Mouse (Mus musculus): ENCODE data around the gene Nr1d1. TPM values are rescaled to one million over a fixed set of nuclear protein-coding genes. Genes with fewer than 3 reads are reported as not detected.

Nr1d1 gene
- polyA plus RNA-seq, 1 experiment from 2014 or later: 3.0 TPM

DNA sequence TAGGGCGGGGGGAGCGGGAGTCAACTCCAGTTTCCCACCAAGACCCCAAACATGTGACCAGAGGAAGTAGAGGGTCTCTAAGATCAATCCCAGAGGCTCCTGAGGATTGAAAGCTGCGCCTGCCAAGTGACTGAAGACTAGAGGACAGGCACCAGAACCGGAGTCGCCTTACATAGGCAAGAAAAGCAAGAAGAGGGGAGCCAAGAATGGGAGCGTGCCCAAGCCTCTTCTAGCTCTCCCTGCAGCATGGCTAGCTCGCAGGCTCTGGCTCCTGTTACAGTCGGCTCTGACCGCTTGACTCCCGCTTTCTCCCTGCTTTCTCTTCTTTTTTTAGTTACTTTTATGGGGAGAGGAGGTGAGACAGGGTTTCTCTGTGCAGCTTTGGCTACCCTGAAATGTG, 10.1 kb upstream of the Nr1d1 start:
- Histone ChIP-seq H3K27ac (replicated peaks; ENCODE audit: low read depth, low read length) (0 out of 2 replicates have a peak overlapping the region, but pooled peaks have one; percentile 32), H3K9me3 (ENCODE audit: control insufficient read depth, low read length) (no peaks in the 10 kb centered on the region), H3K27me3 (ENCODE audit: control insufficient read depth, insufficient read depth, low read length) (no peaks in the 10 kb centered on the region), H3K4me3 (replicated peaks; ENCODE audit: low read depth, low read length) (no peak overlapping the region), H3K36me3 (ENCODE audit: control insufficient read depth, insufficient read depth, low read length) (no peaks in the 10 kb centered on the region), H3K9ac (replicated peaks; ENCODE audit: low read length) (no peak overlapping the region), H3K4me2 (ENCODE audit: low read length) (no peak overlapping the region), H3K4me1 (ENCODE audit: control insufficient read depth, insufficient read depth, low read length) (peaks cover 47% of the 10 kb centered on the region)
- ATAC-seq (ENCODE audit: low FRiP score, low TSS enrichment) (no peak), DNase-seq (no peak)
- WGBS: 68% methylated on average over 9 of the region's 10 CpGs

DNA sequence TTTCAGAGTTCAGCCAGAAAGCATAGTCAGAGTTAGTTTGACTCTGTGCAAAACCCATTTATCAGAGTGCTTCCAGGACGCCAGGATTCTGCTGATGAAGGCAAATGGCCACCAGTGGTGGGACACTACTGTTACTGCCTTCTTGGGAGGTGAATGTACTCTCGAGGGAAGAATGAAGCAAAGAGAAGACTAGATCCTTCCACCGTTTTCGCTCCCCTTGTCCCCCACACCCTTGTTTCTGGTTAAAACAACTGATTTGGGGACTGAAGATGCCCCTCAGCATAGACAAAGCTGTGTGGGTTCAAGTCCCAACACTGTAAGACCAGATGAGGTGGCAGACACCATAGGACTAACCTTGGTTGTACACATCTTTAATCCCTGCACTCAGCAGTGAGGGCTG, 9.0 kb upstream of the Nr1d1 start:
- DNase-seq: no peak
- H3K4me2 ChIP-seq (ENCODE audit: low read length): no peak overlapping the region
- no peak for ATAC-seq (ENCODE audit: low FRiP score, low TSS enrichment)
- H3K27ac ChIP-seq (replicated peaks; ENCODE audit: low read depth, low read length): no peak overlapping the region
- no peaks in the 10 kb centered on the region for H3K36me3 ChIP-seq (ENCODE audit: control insufficient read depth, insufficient read depth, low read length)
- H3K9ac ChIP-seq (replicated peaks; ENCODE audit: low read length): no peak overlapping the region
- H3K4me3 ChIP-seq (replicated peaks; ENCODE audit: low read depth, low read length): no peak overlapping the region
- peaks cover 42% of the 10 kb centered on the region for H3K4me1 ChIP-seq (ENCODE audit: control insufficient read depth, insufficient read depth, low read length)
- H3K27me3 ChIP-seq (ENCODE audit: control insufficient read depth, insufficient read depth, low read length): no peaks in the 10 kb centered on the region
- WGBS: 78% methylated on average over 4 of the region's 4 CpGs
- H3K9me3 ChIP-seq (ENCODE audit: control insufficient read depth, low read length): no peaks in the 10 kb centered on the region

DNA sequence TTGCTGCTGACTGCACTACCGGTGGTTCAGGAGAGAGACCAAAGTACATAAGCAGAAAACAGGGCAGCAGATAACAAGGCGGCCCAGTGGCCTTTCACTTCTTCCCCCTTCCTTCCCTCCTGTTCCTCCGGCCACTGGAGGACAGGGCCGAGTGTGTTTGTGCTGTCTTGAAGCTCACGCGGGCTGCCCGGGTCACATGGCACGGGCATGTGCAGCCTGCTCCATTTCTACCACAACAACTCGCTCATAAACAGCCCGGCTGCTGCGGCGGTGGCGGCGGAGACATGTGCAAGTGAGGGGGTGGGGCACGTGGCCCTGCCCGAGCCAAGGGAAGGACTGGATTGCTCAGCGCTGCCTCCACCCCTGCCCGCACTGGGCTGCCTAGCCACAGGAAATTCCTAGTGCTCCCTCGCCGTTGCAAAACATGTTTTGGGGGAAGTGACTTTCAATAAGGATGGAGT, 8.1 kb upstream of the Nr1d1 start:
- DNase-seq (peak; percentile 78), ATAC-seq (ENCODE audit: low FRiP score, low TSS enrichment) (0 out of 2 replicates have a peak, but pooled peaks have one; percentile 32)
- Histone ChIP-seq H3K27ac (replicated peaks; ENCODE audit: low read depth, low read length) (peak overlapping the region; percentile 65), H3K4me1 (ENCODE audit: control insufficient read depth, insufficient read depth, low read length) (peaks cover 42% of the 10 kb centered on the region), H3K4me3 (replicated peaks; ENCODE audit: low read depth, low read length) (no peak overlapping the region), H3K9ac (replicated peaks; ENCODE audit: low read length) (no peak overlapping the region), H3K27me3 (ENCODE audit: control insufficient read depth, insufficient read depth, low read length) (no peaks in the 10 kb centered on the region), H3K36me3 (ENCODE audit: control insufficient read depth, insufficient read depth, low read length) (no peaks in the 10 kb centered on the region), H3K9me3 (ENCODE audit: control insufficient read depth, low read length) (no peaks in the 10 kb centered on the region), H3K4me2 (ENCODE audit: low read length) (peak overlapping the region; percentile 34)
- WGBS: 2% methylated on average over 20 of the region's 20 CpGs

DNA sequence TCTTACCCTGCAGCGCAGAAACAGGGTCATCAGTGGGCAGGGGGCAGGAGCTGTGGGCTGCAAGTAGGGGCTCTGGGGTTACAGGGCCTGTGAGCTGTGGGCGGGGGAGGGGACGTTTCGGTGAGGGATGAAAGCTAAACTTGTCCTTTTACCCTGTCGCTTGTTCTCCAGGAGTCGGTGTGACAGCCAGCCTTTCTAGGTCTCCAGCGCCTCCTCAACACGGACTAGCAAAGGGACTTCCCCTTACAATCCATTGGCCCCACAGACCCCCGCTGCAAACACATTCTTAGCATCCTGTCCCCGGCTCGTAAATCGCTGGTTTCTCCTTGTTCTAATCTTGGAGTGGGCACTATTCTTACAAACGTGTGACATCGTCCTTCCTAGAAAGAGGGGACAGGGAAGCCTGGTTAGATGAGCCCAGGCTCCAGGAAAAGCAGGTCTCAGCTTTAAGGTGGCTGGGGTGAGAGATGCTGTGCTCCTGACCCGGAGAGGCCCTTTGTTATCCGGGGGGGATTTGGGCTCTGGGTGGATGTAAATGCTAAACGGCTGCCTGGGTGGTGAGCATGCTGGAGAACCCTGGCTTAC, 7.6 kb upstream of the Nr1d1 start:
- Histone ChIP-seq H3K27me3 (ENCODE audit: control insufficient read depth, insufficient read depth, low read length) (no peaks in the 10 kb centered on the region), H3K4me3 (replicated peaks; ENCODE audit: low read depth, low read length) (no peak overlapping the region), H3K9me3 (ENCODE audit: control insufficient read depth, low read length) (no peaks in the 10 kb centered on the region), H3K27ac (replicated peaks; ENCODE audit: low read depth, low read length) (peak overlapping the region; percentile 65), H3K4me1 (ENCODE audit: control insufficient read depth, insufficient read depth, low read length) (peaks cover 42% of the 10 kb centered on the region), H3K4me2 (ENCODE audit: low read length) (peak overlapping the region; percentile 34), H3K36me3 (ENCODE audit: control insufficient read depth, insufficient read depth, low read length) (no peaks in the 10 kb centered on the region), H3K9ac (replicated peaks; ENCODE audit: low read length) (no peak overlapping the region)
- DNase-seq (peak; percentile 35), ATAC-seq (ENCODE audit: low FRiP score, low TSS enrichment) (no peak)
- WGBS: 1% methylated on average over 17 of the region's 17 CpGs

DNA sequence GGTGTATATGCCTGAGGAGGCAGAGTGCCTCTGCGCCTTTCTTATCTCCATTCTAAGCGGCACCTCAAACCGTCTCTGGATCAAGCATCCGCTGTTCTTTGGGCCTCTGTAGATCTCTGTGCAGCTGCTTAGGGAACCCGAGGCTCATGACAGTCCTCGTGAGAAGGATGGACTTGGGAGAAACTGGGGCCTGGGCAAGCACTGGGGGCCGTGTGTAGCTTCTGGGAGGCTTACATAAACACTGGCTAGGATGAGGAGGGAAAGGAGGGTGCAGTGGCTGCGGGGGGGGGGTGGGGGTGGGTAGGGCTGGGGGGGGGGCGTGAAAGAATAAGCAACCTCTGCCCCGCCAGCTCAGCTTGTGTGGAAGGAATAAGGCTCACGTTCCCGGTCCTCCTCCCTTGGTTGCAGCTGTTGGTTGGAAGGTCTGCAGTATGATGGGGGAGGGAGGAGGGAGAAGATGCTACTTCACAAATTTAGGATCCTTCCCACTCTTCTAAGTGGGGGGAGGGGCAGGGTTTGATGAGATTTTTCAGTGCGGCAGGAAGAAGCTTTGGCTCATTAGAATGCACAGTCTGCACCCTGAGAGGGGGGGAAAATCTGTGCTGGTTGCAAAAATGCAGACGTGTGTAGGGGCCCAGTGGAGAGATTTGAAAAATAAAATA, 6.8 kb upstream of the Nr1d1 start:
- Histone ChIP-seq H3K4me1 (ENCODE audit: control insufficient read depth, insufficient read depth, low read length) (peaks cover 44% of the 10 kb centered on the region), H3K27me3 (ENCODE audit: control insufficient read depth, insufficient read depth, low read length) (no peaks in the 10 kb centered on the region), H3K9me3 (ENCODE audit: control insufficient read depth, low read length) (no peaks in the 10 kb centered on the region), H3K36me3 (ENCODE audit: control insufficient read depth, insufficient read depth, low read length) (no peaks in the 10 kb centered on the region), H3K9ac (replicated peaks; ENCODE audit: low read length) (peak overlapping the region; percentile 14; the same call in 1 of the 2 replicates), H3K4me2 (ENCODE audit: low read length) (peak overlapping the region; percentile 11; the same call in 1 of the 2 replicates), H3K27ac (replicated peaks; ENCODE audit: low read depth, low read length) (peak overlapping the region; percentile 14; the same call in 1 of the 2 replicates), H3K4me3 (replicated peaks; ENCODE audit: low read depth, low read length) (no peak overlapping the region)
- no peak for ATAC-seq (ENCODE audit: low FRiP score, low TSS enrichment)
- 11% methylated on average over 13 of the region's 14 CpGs for WGBS
- DNase-seq: peak; percentile 68

DNA sequence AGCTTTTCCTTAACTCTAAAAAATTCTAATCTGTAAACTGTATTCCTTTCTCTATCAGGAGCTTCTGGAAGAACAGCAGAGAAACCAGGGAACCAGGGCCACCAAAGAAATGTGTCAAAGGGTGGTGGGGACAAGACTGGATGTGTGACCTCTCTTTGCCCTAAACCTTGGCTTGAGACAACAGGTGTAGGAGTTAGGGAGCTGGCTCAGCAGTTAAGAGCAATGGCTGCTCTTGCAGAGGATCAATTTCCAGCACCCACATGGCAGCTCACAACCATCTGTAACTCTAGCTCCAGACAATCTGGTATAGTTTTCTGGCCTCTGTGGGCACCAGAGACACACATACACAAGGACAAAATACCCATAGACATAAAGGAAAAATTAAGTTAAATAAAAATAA, 2.8 kb upstream of the Nr1d1 start:
- no peak overlapping the region for H3K9ac ChIP-seq (replicated peaks; ENCODE audit: low read length)
- H3K4me3 ChIP-seq (replicated peaks; ENCODE audit: low read depth, low read length): no peak overlapping the region
- no peaks in the 10 kb centered on the region for H3K9me3 ChIP-seq (ENCODE audit: control insufficient read depth, low read length)
- H3K36me3 ChIP-seq (ENCODE audit: control insufficient read depth, insufficient read depth, low read length): no peaks in the 10 kb centered on the region
- DNase-seq: no peak
- H3K27ac ChIP-seq (replicated peaks; ENCODE audit: low read depth, low read length): no peak overlapping the region
- no peak overlapping the region for H3K4me2 ChIP-seq (ENCODE audit: low read length)
- no peaks in the 10 kb centered on the region for H3K27me3 ChIP-seq (ENCODE audit: control insufficient read depth, insufficient read depth, low read length)
- no peak for ATAC-seq (ENCODE audit: low FRiP score, low TSS enrichment)
- peaks cover 48% of the 10 kb centered on the region for H3K4me1 ChIP-seq (ENCODE audit: control insufficient read depth, insufficient read depth, low read length)

DNA sequence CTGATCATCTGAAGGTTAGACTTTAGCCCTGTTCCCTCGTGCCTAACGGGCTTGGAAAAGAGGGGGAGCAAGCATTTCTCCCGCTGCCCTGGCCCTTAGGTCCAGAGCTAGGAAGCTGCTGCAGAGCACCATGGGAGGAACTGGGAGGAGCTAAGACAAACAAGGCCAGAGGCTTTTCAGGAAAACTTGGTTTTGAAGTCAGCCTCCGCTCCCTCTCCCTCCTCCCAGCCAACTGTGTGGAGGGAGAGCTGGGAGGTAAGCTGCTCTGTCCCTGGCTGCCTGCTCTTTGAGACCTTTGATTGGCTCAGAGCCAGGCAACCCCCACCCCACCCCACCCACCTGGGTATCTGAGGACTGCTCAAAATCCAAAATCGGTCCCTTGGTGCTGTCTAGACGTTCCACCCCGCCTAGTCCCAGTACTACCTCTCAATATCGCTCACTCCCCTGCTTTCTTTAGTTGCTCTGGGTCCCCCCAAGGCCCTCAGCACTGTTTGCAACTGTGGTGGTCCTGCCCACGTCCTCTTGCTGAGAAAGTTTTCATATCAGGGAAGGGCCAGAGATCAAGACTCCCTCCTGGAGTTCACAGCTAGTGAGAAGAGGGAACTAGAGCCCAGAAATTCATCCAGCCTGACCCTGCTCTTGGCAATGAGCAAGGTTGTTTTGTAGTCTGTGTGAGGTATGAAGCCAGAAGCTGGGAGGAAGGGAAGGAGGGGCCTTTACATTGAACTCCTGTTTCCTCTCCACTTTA, 1.9 kb upstream of the Nr1d1 start:
- Histone ChIP-seq H3K27me3 (ENCODE audit: control insufficient read depth, insufficient read depth, low read length) (no peaks in the 10 kb centered on the region), H3K9me3 (ENCODE audit: control insufficient read depth, low read length) (no peaks in the 10 kb centered on the region), H3K36me3 (ENCODE audit: control insufficient read depth, insufficient read depth, low read length) (no peaks in the 10 kb centered on the region), H3K9ac (replicated peaks; ENCODE audit: low read length) (no peak overlapping the region), H3K4me2 (ENCODE audit: low read length) (0 out of 2 replicates have a peak overlapping the region, but pooled peaks have one; percentile 2), H3K4me1 (ENCODE audit: control insufficient read depth, insufficient read depth, low read length) (peaks cover 40% of the 10 kb centered on the region), H3K27ac (replicated peaks; ENCODE audit: low read depth, low read length) (peak overlapping the region; percentile 1; the same call in 1 of the 2 replicates), H3K4me3 (replicated peaks; ENCODE audit: low read depth, low read length) (no peak overlapping the region)
- DNase-seq (peak; percentile 49), ATAC-seq (ENCODE audit: low FRiP score, low TSS enrichment) (no peak)
- WGBS: 7% methylated on average over 9 of the region's 9 CpGs

DNA sequence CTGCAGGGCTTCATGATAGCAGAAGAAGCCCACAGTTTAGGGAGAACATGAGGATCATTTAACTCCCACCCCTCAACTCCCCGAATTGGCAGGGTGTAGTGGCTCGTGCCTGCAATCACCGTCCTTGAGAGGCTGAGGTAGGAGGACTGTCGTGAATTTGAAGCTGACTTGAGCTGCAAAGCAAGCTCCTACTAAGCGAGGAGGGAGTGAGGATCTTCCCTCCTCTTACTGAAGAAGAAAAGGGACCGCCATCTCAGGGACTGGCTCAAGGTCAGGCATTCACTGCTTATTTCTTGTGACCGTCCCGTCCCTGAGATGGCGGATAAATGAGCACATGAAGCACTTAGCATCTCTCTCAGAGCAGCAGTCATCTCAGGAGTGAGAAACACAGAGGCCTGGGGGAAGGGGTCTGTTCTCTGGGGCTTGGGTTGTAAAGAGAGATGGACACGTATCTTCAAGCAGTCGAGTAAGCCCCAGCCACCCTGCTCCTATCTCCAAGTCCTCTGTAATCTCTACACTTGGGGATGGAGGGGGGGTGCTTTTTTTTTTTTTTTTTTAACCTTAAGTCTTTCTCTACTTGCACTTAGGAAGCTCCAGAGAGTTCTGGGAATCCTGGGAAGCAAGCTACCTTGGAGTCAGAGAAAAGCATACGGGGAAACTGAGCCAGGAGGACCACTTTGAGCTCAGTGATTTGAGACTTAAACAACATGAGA, 1.1 kb upstream of the Nr1d1 start:
- DNase-seq: no peak

More for the DNA sequence above, 1.1 kb upstream of the Nr1d1 start:
- H3K9ac ChIP-seq (replicated peaks; ENCODE audit: low read length): no peak overlapping the region
- peak overlapping the region; percentile 85 for H3K4me2 ChIP-seq (ENCODE audit: low read length)
- H3K9me3 ChIP-seq (ENCODE audit: control insufficient read depth, low read length): no peaks in the 10 kb centered on the region
- 61% methylated on average over 12 of the region's 12 CpGs for WGBS
- H3K27me3 ChIP-seq (ENCODE audit: control insufficient read depth, insufficient read depth, low read length): no peaks in the 10 kb centered on the region
- H3K4me1 ChIP-seq (ENCODE audit: control insufficient read depth, insufficient read depth, low read length): peaks cover 34% of the 10 kb centered on the region
- H3K36me3 ChIP-seq (ENCODE audit: control insufficient read depth, insufficient read depth, low read length): peaks cover 2% of the 10 kb centered on the region; the same call in 1 of the 2 replicates
- ATAC-seq (ENCODE audit: low FRiP score, low TSS enrichment): no peak
- no peak overlapping the region for H3K4me3 ChIP-seq (replicated peaks; ENCODE audit: low read depth, low read length)
- H3K27ac ChIP-seq (replicated peaks; ENCODE audit: low read depth, low read length): 0 out of 2 replicates have a peak overlapping the region, but pooled peaks have one; percentile 6
